Mouse (Mus musculus): ENCODE data around the gene Selenbp2.

DNA sequence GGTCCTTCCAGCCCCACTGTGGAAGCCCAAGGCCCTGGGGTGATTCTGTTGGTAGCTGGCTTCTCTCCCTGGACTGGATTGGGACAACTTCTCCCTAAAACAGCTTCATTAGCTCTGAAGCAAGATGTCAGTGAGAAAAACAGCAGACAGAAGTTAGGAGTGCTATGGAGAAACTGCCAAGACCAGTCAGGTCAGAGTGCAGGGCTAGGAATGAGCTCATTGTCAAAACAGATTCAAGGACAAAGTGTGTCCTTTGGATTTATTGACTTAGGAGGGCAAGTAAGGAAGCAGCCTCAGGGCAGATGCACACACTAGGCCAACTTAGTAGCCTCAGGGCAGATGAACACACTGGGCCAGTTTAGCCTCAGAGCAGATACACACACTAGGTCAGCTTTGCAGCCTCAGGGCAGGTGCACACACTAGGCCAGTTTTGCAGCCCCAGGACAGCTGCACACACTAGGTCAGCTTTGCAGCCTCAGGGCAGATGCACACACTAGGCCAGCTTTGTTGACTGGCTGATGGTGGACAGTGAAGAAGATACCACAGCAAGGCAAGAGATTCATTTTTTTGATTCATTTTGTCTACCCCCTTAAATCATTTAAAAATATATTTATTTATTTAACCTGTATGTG, 2.6 kb upstream of the Selenbp2 start:
- TF ChIP-seq CTCF (IDR thresholded peaks at IDR 0.05; ENCODE audit: low read depth) = no peak
- TF ChIP-seq EP300 (IDR thresholded peaks at IDR 0.05; ENCODE audit: low read depth) = no peak

Data from heart, postnatal 0 days (tissue).